Mouse (Mus musculus): ENCODE results near the gene Ush2a.
A peak's percentile ranks its signal among the peaks of the same experiment; 100 is the strongest.

The Ush2a gene

DNA sequence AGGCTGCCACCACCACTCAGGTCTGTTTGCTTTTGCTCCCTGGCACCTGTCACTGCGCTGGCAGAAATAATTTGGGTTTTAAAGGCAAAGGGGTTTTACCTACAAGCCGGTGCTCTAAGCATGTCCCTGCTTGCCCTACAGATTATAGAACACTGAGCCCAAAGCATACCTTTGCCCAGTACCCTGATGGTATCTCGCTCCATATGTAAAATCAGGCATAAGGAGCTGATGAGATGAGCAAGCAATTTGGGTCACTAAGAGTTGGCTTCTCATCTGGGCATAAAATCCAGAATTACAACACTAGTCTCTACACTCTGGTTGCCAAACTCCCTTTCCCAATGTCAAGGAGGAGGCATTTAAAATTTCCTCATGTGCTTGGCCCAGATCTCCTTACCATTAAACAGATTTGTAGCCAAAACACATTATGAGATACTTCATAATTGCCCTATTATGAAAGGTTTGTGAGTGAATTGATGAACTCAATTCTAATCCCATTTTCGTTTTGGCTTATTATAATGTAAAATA lies 616.8 kb downstream of the Ush2a start:
- no peak for DNase-seq (ENCODE audit: low spot score)

DNA sequence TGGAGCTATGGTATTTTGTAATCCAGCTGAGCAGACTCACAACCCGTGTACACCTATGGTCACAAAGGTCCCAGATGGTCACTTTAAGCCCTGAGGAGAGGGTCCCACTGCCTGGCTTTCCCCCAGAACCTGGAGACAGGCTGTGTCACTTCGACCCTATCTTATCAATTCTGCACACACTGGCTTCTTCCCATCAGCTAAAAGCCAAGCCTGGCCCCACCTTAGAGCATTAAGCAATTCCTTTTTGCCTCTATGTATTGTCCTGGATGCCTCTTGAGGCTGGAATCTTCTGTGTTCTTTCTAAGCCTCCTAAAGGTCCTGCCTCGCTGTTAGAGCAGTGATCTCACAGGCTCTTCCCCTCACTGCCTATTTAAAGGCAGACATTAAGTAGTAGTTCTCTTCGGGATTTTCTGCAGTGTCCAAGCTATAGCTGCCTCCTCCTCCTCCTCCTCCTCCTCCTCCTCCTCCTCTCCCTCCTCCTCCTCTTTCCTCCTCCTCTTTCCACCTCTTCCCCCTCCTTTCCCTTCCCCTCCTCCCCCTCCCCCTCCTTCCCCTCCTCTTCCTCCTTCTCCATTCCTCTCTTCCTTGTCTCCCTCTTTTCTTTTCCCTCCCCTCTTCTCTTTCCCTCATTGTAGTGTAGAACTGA lies 635.2 kb downstream of the Ush2a start:
- no peak for DNase-seq (ENCODE audit: low spot score)

DNA sequence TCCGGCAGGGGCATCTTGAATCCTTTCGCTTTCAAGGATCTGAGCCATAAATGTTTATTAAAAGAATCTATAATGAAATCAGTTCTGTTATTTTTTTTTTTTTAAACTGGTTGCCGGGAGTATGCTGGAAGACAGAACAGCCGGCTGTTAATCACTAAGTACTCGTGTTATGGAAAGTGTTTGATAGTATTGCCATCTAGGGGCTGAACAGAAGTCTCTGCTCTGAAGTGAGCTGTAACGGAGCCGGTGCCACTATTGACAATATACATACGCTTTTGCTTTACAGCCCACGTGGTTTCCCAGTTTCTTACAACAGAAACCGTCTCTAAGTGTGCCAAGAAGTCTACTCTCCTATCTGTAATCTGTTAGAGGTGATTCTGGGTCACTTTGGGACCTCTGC lies 642.3 kb downstream of the Ush2a start:
- DNase-seq (ENCODE audit: low spot score): no peak

DNA sequence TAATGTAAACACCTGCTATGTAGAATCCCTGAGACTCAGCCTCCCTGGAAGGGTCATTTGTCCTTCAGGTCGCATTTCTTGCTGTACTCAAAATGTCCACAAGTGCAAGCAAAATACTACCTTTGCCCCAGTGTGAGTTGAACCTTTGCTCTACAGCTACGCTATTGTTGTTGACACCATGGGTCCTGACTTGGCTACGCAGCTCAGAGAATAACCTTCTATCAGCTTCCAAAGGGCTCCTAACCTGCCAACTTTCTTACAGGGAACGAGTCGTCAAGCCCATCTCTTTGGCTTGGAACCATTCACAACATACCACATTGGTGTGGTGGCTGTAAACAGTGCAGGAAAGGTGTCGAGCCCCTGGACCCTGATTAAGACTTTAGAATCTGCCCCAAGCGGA lies 644.4 kb downstream of the Ush2a start:
- DNase-seq (ENCODE audit: low spot score): no peak

DNA sequence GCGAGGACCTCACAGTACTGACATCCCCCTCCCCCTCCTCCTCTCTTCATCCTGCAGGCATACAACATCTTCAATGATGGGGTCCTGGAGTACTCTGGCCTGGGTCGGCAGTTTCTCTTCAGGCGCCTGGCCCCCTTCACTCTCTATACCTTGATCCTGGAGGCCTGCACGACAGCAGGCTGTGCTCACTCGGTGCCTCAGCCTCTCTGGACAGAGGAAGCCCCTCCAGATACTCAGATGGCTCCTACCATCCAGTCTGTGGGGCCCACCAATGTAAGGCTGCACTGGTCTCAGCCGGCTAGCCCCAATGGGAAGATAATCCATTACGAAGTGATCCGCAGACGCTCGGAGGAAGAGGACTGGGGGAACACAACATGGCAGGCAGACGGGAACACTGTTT lies 648.8 kb downstream of the Ush2a start:
- no peak for DNase-seq (ENCODE audit: low spot score)

DNA sequence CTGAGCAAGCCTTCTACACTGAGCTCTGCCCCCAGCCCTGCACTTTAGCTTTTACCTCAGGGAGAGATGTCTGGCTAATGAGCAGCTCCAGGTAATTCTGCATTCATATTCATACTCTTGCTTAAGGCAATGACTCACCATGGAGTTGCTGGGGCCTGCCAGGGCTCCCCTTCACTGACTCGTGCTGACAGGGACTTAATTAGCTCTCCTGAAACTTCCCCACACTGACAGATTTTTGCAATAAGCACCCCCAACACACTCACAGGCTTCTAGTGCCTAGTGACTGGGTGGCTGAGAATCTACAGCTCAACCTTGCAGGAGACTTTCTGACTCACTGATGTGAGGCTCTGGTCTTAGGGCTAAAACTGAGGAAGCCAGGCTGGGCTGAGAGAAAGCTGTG lies 658.1 kb downstream of the Ush2a start:
- DNase-seq (ENCODE audit: low spot score): no peak

DNA sequence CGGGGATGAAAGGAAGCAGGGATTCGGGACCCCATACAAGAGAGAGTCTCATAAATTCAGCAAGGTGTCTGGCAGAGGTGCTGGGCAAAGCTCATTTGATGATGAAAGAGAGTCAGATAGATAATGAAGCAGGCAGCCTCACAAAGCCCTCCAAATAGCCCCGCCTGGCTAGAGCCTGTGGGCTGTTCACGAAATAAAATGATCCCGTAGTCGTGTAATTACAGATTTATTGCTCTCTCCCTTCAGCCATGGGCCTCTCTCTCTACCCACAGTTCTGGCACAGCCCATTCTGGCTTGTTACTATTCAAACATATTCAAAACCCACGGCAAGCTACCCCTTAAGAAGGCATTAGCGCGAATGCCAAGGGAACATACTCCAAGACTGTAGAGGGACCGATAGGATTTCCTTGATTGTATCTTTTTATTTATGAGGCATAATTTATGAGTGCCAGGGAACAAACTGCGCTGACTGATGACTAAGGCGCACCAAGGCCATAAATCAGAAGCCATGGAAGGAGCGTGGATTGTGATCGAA lies 675.5 kb downstream of the Ush2a start:
- no peak for DNase-seq (ENCODE audit: low spot score)

DNA sequence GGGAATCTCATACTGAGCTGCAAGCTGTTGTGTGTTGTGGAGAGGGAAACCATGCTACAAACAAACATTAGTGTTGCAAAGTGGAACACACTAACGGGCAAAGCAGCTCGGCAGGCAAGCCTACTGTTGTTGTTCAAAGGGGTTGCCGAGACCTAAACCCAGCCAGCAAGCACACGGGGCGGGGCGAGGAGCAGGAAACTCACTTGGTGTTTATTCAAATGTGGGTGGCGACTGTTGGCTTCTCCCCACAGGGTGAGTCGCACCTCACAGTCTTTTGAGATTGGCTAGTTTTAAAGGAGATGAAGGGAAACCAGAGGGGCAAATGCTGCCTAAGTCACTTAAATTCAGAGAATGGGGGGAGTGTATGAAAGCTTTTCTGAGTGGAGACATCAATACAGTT lies 683.5 kb downstream of the Ush2a start:
- DNase-seq (ENCODE audit: low spot score): no peak

DNA sequence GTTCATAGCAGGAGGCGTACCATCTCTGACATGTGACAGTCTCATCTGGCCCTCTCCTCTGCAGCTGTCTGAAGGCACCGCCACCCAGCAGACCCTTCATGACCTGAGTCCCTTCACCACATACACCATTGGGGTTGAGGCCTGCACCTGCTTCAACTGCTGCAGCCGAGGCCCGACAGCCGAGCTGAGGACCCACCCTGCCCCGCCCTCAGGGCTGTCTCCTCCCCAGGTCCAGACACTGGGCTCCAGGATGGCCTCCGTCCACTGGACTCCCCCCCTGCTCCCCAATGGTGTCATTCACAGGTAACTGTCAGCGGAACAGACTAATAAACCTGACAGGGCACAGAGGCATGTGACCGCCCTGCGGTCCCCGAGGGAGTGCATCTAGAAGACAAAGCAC lies 685.0 kb downstream of the Ush2a start:
- DNase-seq (ENCODE audit: low spot score): no peak

DNA sequence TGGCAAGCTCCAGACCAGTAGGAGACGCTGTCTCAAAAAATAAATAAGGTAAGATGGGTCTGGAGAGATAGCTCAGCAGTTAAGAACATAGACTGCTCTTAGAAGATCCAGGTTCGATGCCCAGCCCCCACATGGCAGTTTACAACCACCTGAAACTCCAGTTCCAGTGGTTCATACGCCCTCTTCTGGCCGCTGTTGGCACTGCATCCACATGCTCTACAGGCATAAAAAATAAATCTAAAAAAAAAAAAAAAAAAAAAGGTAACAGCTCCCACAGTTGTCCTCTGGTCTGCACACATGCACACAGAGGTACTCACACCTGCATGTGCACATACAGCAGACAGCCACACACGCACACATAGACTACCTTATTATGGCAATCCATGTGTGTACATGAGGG lies 686.0 kb downstream of the Ush2a start:
- no peak for DNase-seq (ENCODE audit: low spot score)

DNA sequence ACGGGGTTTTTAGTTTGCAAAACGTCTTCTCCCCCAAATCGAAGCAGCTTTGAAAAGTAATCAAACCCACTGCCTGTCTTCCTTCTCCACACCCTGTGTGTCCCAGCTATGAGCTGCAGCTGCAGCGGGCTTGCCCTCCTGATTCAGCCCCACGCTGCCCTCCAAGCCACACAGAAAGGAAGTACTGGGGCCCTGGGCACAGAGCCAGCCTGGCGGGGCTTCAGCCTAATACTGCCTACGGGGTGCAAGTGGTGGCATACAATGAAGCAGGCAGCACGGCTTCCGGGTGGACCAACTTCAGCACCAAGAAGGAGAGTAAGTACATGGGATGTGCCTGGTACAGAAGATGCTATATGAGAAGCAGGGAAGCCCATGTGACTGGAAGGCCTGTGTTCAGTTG lies 686.5 kb downstream of the Ush2a start:
- no peak for DNase-seq (ENCODE audit: low spot score)

DNA sequence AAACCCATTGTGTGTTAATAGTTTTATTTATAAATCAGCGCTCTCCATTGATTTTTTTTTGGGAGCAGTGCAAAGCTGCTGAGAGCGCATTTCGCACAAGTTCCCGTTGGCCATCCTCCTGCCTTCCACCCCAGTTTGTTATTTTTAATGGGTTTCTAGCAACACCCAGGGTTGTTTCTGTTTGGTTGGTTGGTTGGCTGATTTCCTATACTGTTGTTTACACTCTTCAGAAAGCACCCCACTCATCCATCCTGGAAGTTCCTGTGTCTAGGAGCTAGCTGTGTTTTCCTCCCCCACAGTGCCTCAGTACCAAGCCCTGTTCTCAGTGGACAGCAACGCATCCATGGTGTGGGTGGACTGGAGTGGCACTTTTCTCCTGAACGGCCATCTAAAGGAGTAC lies 689.3 kb downstream of the Ush2a start:
- no peak for DNase-seq (ENCODE audit: low spot score)

DNA sequence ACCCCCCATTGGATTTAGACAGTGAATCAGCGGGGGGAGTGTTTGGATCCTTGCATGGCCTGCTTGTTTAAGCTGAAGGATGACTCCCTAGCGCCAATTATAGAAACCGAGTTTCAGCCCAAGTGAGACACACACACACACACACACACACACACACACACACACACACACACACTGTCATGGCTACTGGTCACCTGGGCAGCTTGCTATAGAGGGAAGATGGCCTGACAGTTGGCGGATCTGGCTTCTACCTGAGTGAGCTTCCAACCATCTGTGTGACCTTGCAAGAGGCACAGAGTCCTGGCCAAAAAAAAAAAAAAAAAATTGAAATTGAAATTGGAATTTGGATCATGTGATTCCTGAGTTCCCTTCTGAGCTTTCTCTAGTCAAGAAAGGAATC lies 690.7 kb downstream of the Ush2a start:
- DNase-seq (ENCODE audit: low spot score): no peak

DNA sequence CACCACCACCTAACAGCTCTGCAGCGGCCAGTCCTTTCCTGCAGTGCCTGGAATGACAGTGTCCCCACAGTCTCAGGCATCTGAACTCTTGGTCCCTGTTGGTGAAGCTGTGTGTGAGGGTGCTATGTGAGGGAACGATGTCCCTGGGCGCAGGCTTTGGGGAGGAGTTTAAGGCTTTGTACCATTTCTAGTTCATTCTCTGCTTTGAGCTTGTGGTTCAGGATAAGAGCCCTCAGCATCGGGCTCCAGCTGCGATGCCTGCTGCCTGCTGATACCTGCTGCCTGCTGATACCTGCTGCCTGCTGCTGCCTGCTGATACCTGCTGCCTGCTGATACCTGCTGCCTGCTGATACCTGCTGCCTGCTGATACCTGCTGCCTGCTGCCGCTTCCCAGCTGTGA lies 711.3 kb downstream of the Ush2a start:
- DNase-seq (ENCODE audit: low spot score): no peak

DNA sequence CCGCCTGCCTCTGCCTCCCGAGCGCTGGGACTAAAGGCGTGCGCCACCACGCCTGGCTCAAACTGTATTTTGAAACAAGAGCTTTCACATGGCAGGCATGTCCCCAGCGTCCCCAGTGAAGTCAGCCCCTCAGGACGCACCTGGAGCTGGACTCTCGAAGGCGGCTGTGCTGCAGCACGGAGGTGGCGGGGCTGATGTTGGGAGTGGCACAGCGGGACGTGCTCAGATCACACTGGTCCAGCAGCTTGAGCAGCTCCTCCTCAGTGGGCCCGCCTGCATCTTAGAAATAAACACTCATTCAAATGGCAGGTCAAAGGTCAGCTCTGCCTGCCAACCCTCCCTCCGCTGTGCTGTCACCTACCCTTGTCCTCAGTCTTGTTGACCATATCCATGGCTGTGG lies 712.1 kb downstream of the Ush2a start:
- DNase-seq (ENCODE audit: low spot score): no peak

DNA sequence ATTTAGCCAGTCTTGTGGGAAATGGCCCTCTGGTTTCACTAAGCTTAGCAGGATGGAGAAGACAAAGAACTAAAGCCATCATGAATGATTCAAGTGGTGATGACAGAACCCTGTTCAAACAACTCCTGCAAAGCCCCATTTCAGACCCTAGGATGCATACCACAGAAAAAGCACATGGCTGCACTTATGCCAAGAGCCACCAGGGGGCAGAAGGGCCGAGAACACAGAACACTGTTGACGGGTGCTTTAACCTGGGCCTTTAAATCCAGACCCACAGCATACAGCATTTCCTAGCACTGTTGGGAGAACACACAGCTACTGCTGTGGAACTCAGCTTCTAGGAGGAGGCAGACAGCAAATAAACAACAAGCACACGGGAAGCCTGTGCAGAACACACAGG lies 718.2 kb downstream of the Ush2a start:
- peak; percentile 37 for DNase-seq (ENCODE audit: low spot score)

DNA sequence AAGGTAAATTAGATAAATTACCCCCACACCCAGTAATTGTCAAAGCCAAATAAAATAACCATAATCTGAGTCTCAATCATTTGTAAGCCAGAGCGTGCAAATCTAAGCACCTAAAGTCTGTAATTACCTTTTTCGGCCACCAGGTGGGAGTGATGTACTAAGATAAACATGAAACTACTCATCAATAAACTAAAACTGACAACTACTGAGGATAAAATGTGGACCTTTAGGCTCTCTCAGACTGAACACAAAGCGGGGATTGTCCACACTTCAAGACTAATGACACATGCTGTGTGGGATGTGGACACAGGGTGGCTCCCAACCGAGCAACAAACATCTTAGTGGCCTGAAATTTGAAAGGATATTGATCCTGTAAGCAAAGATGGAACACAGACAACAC lies 731.4 kb downstream of the Ush2a start:
- DNase-seq (ENCODE audit: low spot score): peak; percentile 27

DNA sequence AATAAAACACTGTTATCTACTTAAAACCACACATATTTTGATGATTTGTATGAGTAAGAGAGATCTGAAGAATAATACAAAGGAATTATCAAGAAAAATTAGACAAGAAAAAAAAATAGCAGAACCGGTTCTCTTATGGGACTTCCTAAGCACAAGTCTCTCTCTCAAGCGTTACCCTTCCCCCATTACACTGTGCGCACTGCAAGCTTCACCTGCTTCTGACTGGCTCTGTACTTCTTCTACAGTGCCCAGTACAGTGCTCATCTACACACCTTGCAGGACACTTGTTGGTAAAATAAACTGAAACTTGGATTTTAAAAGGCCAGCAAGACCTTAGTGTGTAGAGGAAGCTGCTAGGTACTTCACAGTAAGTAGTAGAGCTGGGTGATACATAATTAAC lies 736.1 kb downstream of the Ush2a start:
- DNase-seq (ENCODE audit: low spot score): no peak

DNA sequence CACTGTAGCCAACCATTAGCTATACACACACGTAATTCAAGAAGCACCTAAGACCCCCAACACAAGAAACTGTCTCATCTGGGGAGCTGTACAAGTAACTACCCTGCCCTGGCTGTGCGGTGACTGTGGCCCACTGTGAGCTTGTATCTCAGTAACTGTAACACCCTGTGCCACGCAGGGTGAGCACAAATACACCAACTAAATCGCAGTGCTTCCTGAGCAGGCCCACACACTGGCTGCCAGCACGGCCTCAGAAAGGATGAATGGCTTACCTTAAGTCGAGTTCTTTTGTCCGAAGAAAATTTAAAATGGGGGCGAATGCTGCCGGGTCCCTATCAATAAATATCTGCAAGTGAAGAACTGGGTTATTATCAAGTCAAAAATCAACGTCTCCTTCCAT lies 738.2 kb downstream of the Ush2a start:
- no peak for DNase-seq (ENCODE audit: low spot score)

DNA sequence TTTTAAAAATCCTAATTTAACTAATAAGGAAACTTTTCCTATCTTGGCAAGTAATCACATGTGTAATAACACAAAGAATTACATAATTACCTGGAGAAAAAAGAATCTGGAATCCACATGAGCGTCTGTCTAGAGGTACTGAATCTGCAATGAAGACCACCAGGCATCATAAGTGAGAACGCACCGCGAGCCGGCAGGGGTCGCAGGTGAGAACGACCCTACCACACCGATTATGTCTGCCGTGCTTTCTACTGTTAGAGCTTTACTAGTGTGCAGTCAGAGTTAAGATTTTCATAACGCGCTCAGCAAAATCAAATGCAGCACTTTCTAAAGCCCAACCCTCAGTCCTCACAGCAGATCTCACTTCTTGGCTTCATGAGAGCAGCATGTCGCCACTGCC lies 740.0 kb downstream of the Ush2a start:
- no peak for DNase-seq (ENCODE audit: low spot score)

DNA sequence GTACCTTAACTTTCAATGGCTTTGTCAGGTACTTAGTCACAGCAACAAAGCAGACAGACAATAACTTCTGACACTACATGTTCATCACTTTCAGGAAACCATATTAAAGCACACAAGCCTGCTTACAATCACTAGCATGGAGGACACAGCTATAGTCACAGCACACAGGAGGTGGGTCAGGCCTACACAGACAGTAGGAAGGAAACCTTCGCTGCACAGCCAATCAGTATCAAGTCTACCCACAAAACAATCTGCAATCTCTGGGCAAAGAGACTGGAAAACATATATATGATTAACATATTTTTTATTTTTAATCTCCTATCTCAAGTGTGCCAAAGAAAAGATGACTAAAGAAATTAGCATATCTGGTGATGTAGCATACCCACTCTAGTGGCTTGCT lies 743.0 kb downstream of the Ush2a start:
- no peak for DNase-seq (ENCODE audit: low spot score)

DNA sequence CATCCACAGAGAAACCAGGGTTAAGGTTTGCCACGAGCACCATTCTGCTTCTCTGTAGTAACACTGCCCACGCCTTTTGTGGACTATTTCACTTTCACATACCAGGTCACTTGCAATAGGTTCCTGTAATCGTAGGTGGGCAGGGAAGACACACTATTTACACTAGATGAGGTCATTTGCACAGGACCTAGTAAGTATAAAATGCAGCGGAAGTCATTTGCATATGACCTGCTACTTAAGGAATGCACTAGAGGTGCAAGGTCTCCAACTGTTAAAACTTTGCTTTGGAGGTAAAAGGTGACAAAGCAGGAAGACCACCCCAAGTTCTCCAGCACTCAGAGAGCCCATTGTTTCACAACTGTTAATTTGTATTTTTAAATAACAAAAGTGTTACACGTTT lies 744.4 kb downstream of the Ush2a start:
- DNase-seq (ENCODE audit: low spot score): no peak

DNA sequence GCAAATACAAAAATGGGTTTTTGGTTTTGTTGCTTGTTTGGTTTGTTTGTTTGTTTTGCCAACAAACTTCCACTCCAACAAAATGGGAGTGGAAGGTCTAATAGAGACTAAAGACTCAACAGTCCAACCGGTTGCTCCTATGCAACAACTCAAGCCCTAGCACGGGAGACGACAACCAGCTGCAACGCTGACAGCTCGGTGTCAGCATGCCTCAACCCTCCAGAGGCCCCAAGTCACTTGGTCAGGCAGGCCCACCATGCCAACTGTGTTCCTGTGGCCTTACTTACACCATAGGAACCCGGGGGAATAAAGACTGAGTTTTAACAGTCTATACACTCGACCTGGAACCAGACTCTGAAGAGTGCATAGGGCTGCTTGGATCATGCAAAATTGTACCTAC lies 745.0 kb downstream of the Ush2a start:
- DNase-seq (ENCODE audit: low spot score): no peak

DNA sequence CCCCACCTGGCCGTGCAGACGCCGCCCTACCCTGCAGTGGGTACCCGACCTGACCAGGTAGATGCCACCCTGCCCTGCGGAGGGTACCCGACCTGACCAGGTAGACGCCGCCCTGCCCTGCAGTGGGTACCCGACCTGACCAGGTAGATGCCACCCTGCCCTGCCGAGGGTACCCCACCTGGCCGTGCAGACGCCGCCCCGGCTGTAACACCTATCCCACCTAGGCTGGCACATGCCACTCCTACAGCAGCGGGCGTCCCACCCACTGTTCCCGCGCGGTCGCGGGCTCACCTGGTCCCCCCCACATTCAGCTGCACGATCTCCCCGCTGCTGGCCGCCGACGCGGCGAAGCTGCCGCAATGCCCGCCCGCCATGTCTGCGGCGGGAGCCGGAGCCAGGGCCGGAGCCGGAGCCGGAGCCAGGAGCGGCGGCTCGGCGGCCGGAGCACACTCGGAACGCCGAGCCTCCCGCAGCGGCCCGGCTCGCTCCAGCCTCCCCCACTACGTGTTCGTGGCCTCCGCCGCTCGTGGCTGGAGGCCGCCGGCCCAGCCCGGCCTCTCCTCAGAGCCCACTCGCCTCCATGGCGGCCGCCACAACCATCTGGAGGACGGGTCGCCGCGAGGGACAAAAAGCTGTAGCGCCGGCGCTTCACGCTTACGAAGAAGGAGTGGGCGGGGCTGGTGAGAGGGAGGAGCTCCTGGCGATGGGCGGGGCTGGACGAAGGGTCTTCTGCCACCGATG lies 745.6 kb downstream of the Ush2a start, which contains the start of gene Kctd3:
Kctd3 (minus strand) TSS at position 603 of the 741 bp plus-strand sequence.
- DNase-seq (ENCODE audit: low spot score): peak; percentile 90

All from T-cell, adult 2 months (primary cell).